Mouse (Mus musculus): ENCODE measurements around the gene Tmem54. TPM values are rescaled to one million over a fixed set of nuclear protein-coding genes. Genes with fewer than 3 reads are reported as not detected.

The Tmem54 gene
- polyA plus RNA-seq, 1 experiment from 2014 or later: not detected

DNA sequence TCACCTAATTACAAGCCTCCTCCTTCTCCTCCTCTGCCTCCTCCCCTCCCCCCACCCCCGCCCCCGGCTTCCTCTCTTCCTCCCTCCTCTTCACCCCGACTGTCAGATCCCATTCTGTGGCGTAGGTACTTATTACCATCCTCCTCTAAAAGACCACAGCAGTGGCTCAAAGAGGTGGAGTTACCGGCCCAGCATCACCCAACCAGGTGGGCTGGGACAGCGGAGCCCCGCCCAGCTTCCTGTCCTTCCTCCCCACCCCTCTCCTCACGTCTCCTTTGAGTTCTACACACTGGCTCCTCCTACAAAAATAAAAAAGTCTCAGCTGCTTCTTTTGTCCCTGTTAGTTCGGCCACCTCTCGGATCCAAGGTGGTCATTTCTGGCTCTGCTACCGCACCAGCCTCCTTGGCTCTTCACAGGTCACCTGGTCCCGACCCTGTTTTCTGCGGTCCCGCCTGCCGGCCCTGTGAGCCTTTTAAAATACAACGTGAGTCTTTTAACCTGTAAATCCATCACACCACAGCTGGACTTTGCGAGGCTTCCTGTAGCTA lies 25.5 kb downstream of the Tmem54 start:
- Histone ChIP-seq H3K27ac (no peak overlapping the region), H3K36me3 (ENCODE audit: inconsistent target) (no peaks in the 10 kb centered on the region), H3K79me2 (ENCODE audit: inconsistent target) (no peaks in the 10 kb centered on the region), H3K4me3 (ENCODE audit: inconsistent target) (no peak overlapping the region)
- WGBS (ENCODE audit: missing documents): 4% methylated on average over 15 of the region's 17 CpGs

DNA sequence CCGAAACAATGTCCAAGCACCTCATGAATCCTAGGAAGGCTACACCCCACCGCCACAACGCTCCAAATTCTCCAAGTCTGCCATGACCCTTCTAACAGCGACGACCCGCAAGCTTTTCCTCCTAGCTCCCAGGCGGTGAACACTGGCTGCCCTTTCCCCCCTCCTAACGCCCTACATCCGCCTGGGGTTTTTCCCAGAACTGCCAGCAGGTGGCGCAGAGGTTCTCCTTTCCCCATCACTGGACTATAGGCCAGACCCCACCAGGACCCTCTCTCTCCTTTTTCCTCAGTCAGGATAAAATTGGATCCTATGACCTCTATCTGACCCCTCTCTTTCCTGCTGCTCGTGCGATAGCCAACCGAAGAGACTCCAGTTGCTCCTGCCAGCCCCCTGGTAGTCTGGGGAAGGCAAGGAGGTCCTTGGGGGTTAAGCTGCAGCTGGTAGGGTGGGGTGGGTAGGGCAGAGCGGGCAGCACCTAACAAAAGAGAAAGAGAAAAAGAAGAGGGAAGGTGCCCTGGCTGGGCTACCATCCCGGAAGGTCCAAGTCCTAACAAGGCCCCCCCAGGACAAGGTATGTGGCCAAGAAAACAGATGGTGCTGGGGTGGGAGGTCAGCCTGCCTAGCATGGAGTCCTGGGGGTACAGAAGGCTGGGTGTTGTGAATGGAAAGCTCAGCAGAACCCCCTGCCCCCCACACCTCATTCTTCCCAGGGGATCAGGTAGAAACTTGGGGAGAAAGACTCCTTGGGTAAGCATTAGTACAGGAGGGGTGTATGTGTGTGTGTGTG lies 29.6 kb downstream of the Tmem54 start:
- WGBS (ENCODE audit: missing documents): 18% methylated on average over 15 of the region's 15 CpGs
- H3K79me2 ChIP-seq (ENCODE audit: inconsistent target): no peaks in the 10 kb centered on the region
- H3K4me3 ChIP-seq (ENCODE audit: inconsistent target): no peak overlapping the region
- H3K27ac ChIP-seq: no peak overlapping the region
- H3K36me3 ChIP-seq (ENCODE audit: inconsistent target): no peaks in the 10 kb centered on the region

DNA sequence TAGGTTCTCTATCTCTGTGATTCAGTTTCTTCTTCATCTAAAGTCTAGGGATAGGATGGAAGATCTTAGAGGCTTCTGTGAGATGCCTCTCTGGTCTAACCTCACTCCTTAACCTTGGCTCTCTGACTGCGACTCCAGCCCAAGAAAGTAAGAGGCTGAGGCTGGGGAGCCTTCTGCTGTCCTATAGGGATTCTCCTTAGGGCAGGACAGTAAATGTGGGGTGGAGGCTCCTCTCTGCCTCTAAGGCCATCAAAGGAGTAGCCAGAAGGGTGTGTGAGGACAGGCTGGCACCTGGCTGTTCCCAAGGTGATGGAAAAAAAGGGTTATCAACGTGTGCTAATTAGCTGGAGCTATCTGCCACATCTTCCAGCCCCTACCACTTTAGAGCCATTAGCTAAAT lies 30.3 kb downstream of the Tmem54 start:
- no peaks in the 10 kb centered on the region for H3K36me3 ChIP-seq (ENCODE audit: inconsistent target)
- no peaks in the 10 kb centered on the region for H3K79me2 ChIP-seq (ENCODE audit: inconsistent target)
- WGBS (ENCODE audit: missing documents): 64% methylated on average over 2 of the region's 2 CpGs
- no peak overlapping the region for H3K4me3 ChIP-seq (ENCODE audit: inconsistent target)
- H3K27ac ChIP-seq: no peak overlapping the region

DNA sequence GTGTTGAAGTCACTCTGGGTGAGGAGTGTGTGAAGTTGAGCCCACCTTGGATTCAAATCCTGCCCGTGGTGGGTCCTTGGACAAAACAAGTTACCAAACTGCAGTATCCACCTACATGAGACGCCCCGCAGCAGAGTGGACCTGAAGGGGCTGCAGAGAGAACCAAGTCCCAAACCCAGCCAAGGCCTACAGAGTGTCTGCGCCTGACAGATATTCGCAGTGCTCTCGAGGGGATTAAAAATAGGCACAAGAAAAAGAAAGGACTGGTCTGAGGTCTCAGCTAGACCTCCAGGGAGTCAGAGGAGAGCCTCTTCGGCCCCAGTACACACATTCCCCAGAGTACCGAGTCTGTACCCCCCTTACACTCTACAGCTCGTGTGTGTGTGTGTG lies 30.8 kb downstream of the Tmem54 start:
- 49% methylated on average over 9 of the region's 9 CpGs for WGBS (ENCODE audit: missing documents)
- Histone ChIP-seq H3K79me2 (ENCODE audit: inconsistent target) (no peaks in the 10 kb centered on the region), H3K36me3 (ENCODE audit: inconsistent target) (no peaks in the 10 kb centered on the region), H3K4me3 (ENCODE audit: inconsistent target) (no peak overlapping the region), H3K27ac (no peak overlapping the region)

DNA sequence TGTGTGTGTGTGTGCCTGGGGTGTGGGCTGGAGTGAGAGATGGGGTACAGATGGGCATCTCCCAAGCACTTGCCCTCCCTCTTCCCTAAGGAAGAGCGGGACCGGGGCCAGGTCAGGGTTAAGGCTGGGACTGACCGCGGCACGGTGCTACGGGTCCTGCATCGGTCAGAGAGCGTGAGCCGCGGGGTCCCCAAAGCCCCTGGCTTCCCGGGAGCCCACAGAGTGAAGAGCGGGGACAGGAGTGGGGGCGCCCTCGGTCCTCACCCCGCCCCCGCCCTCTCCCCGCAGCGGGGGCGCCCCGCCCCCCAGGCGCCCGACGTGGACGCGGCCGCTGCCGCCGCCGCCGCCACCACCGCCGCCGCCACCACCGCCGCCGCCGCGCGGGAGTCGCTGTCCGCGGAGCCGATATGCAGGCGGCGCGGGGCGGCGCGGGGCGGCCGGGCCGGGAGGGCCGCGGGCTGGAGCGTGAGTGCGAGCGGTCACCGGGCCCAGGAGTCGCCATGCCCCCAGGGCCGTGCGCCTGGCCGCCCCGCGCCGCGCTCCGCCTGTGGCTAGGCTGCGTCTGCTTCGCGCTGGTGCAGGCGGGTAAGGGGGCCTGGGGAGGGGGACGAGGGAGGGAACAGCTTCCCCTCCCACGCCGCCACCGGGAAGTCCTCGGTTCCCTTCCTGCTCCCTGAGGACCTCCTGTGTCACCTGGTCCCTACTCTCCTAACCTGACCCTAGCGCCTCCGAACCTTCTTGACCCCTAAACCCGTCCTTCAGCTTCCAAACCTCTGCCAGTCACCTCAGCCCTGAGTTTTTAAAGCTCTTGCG lies 31.4 kb downstream of the Tmem54 start, which contains the start of gene Fndc5:
Gene Fndc5, plus strand, starts transcription at position 421 of the 813 bp plus-strand sequence.
- no peaks in the 10 kb centered on the region for H3K36me3 ChIP-seq (ENCODE audit: inconsistent target)
- WGBS (ENCODE audit: missing documents): 8% methylated on average over 30 of the region's 80 CpGs
- no peak within 1 kb of the TSS for H3K27ac ChIP-seq
- no peaks in the 10 kb centered on the region for H3K79me2 ChIP-seq (ENCODE audit: inconsistent target)
- H3K4me3 ChIP-seq (ENCODE audit: inconsistent target): no peak within 1 kb of the TSS

DNA sequence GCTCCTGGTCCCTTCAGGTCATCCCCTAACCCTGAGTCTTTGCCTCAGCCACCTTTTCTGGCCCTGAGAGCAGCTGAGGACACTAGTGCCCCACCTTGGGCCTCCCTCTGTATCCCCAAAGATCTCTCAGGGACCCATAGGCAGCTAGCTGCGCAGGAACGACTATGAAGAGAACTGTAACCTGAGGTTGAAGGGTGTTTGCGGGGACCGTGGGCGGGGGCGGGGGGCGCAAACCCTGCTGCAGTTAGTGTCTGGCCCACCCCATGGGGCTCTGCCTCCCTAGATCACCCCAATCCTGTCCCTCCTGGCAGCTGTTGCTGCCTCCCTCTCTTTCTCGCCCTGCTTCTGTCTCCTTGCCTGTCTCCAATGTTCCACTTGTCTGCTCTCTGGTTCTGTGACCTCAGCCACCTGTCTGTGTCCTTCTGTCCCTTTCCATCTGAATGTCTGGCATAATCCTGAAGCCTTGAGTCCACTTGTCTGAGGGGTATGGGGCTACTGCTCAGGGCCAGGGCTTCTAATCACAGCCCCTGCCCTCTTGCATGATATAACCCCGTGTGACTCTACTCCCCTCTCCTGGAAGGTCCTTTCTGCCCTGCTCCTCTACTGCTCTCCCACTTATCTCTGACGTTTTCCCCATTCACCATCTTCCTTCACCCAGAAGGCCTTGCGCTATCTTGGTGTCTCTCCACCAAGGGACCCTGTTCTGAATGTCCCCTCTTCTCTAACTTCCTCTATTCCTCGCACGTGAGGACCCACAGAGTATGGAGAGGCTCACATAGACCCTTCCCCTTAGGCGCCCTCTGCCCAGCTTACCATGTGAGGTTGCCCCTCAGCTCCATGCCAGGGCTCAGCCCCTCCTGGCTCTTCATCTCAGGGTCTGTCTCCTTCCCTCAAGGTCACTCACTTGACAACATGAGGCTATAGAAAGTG lies 32.3 kb downstream of the Tmem54 start:
- no peaks in the 10 kb centered on the region for H3K79me2 ChIP-seq (ENCODE audit: inconsistent target)
- H3K4me3 ChIP-seq (ENCODE audit: inconsistent target): no peak overlapping the region
- H3K36me3 ChIP-seq (ENCODE audit: inconsistent target): no peaks in the 10 kb centered on the region
- H3K27ac ChIP-seq: no peak overlapping the region
- 70% methylated on average over 14 of the region's 14 CpGs for WGBS (ENCODE audit: missing documents)

DNA sequence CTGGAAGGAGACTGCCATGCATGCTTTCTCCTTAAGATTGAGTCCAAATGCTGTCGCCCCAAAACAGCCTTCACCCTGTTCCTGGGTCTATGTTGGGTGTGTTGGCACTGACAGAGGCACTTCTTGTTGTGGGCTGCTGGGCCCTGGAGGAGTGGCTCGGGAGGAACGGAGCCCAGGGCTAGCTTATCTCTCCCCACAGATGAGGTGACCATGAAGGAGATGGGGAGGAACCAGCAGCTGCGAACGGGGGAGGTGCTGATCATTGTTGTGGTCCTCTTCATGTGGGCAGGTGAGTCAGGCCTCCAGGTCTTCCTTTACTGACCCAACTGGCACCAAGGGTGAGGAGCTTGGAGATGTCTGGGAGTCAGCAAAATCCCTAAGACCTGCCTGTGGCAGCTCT lies 34.3 kb downstream of the Tmem54 start:
- WGBS (ENCODE audit: missing documents): 71% methylated on average over 5 of the region's 5 CpGs
- Histone ChIP-seq H3K79me2 (ENCODE audit: inconsistent target) (no peaks in the 10 kb centered on the region), H3K4me3 (ENCODE audit: inconsistent target) (no peak overlapping the region), H3K27ac (no peak overlapping the region), H3K36me3 (ENCODE audit: inconsistent target) (no peaks in the 10 kb centered on the region)

DNA sequence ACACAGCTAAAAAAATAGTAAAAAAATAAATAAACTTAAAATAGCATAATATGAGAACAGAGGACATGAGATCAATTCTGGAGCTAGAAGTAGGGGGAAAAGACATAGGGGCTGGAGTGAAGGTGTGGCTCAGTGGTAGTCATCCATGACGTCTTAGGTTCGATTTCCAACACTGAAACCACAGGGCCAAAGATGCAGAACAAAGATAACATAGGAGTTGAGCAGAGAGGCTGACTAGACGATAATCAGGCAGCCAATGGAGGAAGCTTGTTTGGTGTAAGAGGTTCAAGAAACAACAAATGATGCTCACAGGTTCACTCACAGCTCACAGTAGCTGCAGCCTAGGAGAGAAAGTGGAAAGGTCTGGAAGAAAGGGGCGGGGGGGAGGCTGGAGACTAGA lies 35.5 kb downstream of the Tmem54 start:
- H3K36me3 ChIP-seq (ENCODE audit: inconsistent target): no peaks in the 10 kb centered on the region
- no peaks in the 10 kb centered on the region for H3K79me2 ChIP-seq (ENCODE audit: inconsistent target)
- 35% methylated on average over 4 of the region's 4 CpGs for WGBS (ENCODE audit: missing documents)
- H3K27ac ChIP-seq: no peak overlapping the region
- no peak overlapping the region for H3K4me3 ChIP-seq (ENCODE audit: inconsistent target)

DNA sequence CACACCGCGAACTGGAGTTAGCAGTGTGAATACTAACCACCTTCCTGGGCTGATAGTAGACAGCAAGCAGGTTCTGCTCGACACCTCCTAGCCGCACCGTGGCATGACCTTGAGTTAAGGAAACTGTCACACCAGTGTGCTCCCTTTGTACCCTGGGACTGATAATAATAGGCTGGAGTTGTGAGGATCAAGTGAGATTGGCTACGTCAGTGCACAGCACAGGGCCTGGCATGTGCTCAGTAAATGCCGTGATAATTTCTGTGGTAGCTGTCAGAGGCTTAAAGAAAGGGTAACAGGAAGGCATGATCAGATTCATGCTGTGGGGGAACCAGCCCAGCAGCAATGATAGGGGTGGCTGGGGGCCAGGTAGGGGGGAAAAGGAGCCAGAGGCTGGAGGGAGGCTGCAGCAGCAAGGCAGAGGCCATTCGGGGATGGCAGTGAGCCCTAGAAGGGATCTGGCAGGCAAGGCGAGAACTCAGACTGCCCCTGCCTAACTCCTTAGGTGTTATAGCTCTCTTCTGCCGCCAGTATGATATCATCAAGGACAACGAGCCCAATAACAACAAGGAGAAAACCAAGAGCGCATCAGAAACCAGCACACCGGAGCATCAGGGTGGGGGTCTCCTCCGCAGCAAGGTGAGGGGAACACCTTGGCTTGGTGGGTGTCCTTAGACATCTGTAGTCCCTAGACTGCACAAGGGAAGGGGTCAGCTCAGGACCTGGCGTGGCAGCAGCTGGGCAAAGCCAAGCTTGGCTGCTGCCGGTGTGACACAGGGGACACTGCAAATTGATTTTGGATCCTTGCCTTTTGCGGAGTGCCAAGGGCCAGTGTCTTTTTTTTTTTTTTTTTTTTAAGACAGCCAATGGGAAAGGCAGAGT lies 36.5 kb downstream of the Tmem54 start:
- WGBS (ENCODE audit: missing documents): 80% methylated on average over 16 of the region's 17 CpGs
- H3K4me3 ChIP-seq (ENCODE audit: inconsistent target): no peak overlapping the region
- no peak overlapping the region for H3K27ac ChIP-seq

DNA sequence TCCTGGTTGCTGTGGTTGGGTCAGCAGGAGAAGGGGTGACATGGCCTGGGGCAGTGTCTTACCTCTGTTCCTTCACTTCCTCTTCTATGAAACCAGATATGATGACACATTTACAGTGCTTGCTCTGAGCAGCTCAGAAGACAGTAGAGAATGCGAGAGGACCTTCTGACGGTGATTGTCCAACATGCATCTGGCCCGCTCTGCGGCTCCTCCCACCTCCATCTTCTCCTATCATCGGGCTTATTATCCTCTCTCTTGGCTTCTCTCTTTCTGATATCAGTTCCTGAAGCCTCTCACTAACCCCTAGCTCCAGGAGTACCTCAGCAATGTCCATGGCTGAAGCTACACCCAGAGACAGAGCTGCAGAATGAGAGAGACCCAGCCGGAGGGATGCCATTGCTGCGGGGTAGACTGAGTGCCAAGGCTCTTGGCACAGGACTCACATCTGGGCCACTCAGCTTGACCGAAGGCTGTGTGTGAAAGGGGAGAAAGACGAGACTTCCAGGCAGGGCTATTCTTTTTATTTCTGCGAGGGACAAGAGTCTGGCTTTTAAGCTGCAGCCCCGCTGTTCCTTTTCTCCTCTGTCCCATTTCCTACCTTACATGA lies 37.2 kb downstream of the Tmem54 start:
- Histone ChIP-seq H3K4me3 (ENCODE audit: inconsistent target) (no peak overlapping the region), H3K27ac (no peak overlapping the region)
- WGBS (ENCODE audit: missing documents): 79% methylated on average over 11 of the region's 11 CpGs

More for the DNA sequence above, 36.5 kb downstream of the Tmem54 start:
- Histone ChIP-seq H3K79me2 (ENCODE audit: inconsistent target) (no peaks in the 10 kb centered on the region), H3K36me3 (ENCODE audit: inconsistent target) (no peaks in the 10 kb centered on the region)

DNA sequence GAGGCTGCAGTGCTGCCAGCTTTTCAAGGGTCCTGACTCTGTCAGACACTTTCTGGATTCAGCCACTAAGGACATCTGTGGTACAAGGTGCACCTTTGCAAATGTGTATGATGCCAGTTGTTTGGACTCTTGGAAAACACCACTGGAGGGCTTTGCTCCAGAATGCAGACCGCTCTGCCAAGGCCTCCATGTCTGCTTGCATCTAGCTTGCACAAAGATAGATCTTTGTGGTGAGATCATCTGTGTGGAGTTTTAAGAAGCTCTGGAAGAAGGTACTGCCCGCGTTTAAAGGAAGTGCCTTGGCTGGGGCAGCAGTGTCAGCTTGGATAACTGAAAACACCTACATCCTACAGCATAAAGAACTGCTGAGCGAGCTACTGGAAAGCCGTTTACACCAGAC lies 38.2 kb downstream of the Tmem54 start:
- Histone ChIP-seq H3K36me3 (ENCODE audit: inconsistent target) (no peaks in the 10 kb centered on the region), H3K4me3 (ENCODE audit: inconsistent target) (no peak overlapping the region), H3K27ac (no peak overlapping the region), H3K79me2 (ENCODE audit: inconsistent target) (no peaks in the 10 kb centered on the region)
- WGBS (ENCODE audit: missing documents): 66% methylated on average over 5 of the region's 5 CpGs

More for the DNA sequence above, 37.2 kb downstream of the Tmem54 start:
- Histone ChIP-seq H3K79me2 (ENCODE audit: inconsistent target) (no peaks in the 10 kb centered on the region), H3K36me3 (ENCODE audit: inconsistent target) (no peaks in the 10 kb centered on the region)

DNA sequence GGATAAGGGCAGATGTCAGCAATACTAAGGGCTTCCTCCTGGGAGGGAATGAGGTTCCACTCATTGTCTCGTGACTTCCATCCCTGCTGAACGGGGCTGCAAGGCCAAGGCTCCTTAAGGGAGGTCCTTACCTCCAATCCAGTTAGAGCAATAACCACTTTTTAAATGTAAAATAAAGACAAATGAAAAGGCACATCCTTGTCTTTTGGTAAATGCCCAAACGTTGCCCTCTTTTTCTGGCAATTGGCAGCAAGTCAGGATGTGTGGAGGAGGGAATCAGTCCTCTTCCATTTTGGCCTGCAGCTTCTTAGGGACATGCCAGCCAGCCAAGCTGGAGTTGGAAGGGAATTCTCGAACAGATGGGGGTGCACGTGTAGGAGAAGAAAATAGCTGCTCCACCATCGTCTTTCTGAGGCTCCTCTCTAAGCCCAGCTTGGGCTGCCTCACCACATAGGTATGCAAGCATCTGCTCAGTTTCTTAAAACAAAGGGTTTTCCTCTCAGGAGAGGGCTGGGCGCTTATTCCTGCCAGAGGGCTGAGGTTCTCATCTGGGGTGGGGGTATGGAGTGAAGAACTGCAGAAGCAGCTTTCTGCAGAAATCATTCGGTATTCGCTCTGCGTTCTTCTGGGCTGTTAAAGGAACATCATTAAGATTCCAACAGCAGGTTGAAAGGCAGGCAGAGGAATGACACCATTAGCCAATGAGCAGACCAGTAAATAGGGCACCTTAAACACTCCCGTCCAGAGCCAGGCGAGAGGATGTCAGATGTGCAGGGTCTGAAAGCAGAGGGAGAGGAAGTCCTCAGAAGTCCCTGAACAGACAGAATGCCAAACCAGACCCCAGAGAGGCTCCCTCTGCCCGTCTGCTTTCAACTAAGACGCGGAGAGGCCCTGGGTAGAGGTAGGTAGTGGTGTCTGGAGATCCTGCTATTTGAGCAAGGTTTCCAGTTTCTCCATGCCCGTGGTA lies 39.3 kb downstream of the Tmem54 start:
- 90% methylated on average over 16 of the region's 16 CpGs for WGBS (ENCODE audit: missing documents)
- Histone ChIP-seq H3K79me2 (ENCODE audit: inconsistent target) (no peaks in the 10 kb centered on the region), H3K36me3 (ENCODE audit: inconsistent target) (peaks cover 6% of the 10 kb centered on the region), H3K4me3 (ENCODE audit: inconsistent target) (no peak overlapping the region), H3K27ac (no peak overlapping the region)
